Mouse (Mus musculus) thymus, postnatal 10 days (tissue): ENCODE data around the gene Efna2.
A peak's percentile ranks its signal among the peaks of the same experiment; 100 is the strongest.
"Not testable (repeated sequence)": the region's sequence is repeated elsewhere in the genome, so short reads cannot be mapped to it uniquely, and the experiment has no call there.

Source experiments
- DNase-seq, 2 experiments: peaks; one replicate each; pipeline ENCODE4 v3.0.0; 2021; ENCODE audit warnings: low spot score in 2 of 2

Gene Efna2

GRCm38 (mm10) chr10:80155277-80155676, 24.0 kb upstream of the Efna2 start:
- no peak for DNase-seq

DNA sequence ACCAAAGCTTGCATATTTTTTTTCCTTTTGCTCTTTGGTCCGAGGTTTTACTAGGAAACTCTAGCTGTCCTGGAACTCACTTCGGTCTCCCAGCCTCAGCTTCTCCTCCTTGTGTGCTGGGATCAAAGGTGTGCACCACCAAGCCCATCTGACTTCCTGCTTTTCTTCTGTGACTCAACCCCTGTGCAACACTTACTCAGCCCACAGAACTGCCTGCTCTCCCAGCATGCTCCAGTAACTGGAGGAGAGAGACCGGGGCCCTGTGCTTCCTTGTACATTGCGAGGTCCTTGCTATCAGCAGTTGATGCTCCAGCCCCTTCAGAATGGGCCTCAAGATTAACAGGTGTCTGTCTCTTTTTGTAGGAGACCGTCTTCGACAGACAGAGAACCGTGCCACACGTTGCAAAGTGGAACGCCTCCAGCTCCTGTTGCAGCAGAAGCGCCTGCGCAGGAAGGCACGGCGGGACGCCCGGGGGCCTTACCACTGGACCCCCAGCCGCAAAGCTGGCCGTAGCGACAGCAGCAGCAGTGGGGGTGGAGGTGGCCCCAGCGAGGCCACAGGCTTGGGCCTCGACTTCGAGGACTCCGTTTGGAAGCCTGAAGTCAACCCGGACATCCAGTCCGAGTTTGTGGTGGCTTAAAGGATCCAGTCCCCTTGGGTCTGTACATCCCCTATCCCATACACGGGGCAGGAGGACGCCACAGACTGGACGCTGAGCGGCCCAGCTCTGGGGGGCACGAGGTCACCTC, 23.1 kb upstream of the Efna2 start:
- DNase-seq: no peak

DNA sequence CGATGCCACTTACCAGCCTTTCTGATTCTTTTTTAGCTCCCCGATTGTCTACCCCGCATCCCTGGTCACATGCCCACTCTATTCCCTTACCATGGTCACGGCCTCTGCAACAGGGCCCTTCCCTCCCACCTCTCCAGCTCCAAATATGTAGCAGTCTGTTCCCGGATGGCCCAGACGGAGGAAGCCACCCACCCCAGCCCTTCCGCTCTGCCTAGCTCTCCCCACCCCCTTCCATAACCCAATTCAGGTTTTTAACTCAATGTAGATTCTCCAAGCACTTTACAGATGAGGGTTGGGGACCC, 22.6 kb upstream of the Efna2 start:
- DNase-seq: no peak

DNA sequence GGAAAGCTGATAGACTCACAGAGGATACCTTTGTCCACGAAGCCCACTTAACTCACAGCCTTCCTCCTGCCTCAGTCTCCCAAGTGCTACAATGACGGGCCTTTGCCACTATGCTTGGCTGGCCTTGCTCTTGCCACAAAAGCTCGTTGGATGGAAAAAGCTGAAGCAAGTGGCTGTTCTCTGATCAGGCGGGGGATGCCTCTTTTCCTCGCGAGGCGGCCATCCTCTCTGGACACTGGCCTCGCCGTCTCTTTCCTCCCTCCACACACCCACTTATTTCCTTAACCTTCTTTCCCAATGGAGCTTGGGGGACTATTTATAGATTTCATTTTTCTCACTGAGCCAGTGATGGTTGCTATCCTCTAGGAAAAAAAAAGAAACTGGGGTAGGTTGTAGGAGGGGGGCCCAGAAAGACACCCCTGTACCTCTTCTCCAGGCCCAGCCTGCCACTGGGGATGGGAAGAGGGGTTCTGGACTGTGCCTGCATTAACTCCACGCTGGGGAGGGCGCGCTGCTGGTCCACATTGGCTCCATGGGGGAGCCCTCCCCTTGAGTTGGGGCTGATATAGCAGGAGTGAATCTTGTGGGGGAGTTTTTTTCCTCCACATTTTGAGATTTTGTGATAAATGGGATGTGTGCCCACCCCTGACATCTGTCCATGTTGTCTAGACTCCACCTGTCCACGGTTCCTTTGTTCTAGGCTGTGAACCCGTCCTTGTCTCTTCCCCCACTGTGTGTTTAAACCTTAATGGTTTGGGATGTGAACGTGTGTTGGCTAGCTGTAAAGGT, 21.9 kb upstream of the Efna2 start:
- DNase-seq: no peak

- DNase-seq: peak; percentile 65 to 66
Measured at GRCm38 (mm10) chr10:80158307-80158986, 20.8 kb upstream of the Efna2 start.

- DNase-seq: peak in 1 of 2 experiments; percentile 67
Measured at GRCm38 (mm10) chr10:80159021-80159560, 20.2 kb upstream of the Efna2 start.

DNA sequence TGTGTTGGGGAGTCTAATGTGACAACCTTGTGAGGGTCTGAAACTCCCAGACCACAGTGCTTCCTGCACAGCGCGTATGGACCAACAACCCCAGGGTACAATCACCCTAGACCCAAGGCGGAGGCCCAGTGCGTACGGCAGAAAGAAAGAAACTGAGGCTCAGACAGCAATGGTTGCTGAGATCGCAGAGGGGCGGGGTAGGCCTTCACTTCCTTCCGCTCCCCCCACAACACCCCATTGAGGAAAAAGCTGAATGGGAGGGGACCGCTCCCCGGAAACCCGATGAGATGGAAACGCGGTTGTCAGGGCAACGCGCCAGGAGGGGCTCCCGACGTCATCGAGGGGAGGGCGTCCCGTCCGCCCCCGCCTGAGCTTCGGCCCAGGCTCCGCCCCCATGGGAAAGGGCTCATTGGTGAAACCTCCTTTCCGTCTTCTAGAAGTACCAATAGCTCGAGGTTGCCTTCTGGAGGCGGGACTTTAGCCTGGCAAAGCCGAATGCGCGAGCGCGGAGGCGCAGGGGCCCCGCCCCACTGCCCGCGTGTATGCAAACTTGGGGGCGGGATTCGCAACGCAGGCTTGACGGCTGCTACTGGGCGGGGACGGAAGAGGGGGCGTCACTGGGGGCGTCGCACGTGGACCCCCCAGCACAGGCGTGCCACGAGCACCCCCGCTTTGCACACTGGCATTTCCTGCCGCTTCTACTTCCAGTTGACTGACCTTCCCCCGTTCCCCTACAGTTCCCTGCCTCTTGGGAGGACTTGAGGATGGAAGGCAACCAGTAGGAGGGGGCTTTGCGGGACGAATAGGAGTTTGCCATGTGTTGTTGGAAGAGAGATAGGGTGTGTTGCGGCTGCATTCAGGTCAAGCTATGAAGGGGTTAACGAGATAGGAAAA, 19.5 kb upstream of the Efna2 start:
- DNase-seq: peak; percentile 99 to 100

DNA sequence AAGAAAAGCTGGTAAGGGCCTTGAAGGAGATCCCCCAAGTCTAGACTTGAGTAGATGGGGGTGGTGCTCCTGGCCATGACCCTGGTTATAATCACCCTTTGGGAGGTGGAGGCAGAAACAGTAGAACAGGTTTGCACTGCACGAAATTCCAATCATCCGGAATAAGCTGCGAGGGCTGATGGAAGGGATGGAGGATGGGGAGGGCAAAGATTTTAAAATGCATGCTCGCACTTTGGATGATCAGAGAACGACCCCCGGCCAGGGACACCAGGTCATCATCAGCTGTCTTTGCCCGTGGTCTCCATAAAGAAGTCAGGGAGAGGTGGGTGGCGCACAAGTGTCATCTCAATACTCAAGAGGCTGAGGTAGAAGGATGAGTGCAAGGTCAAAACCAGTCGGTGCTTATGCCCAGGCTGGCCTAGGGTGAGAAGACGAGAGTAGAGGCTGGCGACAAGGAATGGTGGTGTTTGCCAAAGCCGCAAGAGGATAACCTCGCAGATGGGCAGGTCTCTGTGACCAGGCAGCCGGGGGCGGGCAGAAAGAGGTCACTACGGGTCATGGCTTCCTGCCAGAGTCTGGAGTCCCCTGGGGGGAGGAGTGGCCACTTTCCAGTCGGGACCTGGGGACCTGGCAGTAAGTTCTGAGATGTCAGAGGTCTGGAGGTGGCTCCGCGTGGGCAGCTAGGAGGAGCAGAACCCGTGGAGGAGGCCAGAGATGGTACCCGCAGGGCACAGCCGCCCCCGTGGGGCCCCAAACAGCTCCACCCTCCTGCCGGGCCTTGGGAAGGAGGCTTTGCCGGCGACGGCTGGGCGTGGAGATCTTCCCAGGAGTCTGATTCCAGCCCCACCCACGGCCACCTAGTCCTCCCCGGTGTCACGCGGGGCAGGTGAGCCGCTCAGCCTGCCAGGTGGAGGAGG, 18.6 kb upstream of the Efna2 start:
- no peak for DNase-seq

- peak in 1 of 2 experiments; percentile 36 for DNase-seq
Measured at GRCm38 (mm10) chr10:80161522-80162242, 17.6 kb upstream of the Efna2 start.

DNA sequence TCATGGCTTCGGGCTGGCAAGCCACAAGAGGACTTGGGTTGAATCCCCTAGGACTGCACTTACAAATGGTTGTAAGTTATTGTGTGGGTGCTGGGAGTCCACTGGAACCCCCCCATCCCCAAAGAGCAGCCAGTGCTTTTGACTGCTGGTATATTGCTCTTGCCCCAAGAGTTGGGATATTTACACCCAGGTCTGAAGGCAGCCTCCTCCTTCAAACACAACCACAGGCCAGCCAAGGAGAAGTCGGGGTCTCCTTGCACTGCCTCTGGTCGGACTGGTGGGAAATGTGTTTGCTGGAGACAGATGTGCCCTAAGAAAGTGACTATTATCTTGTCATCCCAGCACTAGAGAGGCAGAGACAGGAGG, 17.1 kb upstream of the Efna2 start:
- DNase-seq: no peak

GRCm38 (mm10) chr10:80162716-80163299, 16.5 kb upstream of the Efna2 start:
- no peak for DNase-seq

GRCm38 (mm10) chr10:80163721-80164120, 15.6 kb upstream of the Efna2 start:
- no peak for DNase-seq

DNA sequence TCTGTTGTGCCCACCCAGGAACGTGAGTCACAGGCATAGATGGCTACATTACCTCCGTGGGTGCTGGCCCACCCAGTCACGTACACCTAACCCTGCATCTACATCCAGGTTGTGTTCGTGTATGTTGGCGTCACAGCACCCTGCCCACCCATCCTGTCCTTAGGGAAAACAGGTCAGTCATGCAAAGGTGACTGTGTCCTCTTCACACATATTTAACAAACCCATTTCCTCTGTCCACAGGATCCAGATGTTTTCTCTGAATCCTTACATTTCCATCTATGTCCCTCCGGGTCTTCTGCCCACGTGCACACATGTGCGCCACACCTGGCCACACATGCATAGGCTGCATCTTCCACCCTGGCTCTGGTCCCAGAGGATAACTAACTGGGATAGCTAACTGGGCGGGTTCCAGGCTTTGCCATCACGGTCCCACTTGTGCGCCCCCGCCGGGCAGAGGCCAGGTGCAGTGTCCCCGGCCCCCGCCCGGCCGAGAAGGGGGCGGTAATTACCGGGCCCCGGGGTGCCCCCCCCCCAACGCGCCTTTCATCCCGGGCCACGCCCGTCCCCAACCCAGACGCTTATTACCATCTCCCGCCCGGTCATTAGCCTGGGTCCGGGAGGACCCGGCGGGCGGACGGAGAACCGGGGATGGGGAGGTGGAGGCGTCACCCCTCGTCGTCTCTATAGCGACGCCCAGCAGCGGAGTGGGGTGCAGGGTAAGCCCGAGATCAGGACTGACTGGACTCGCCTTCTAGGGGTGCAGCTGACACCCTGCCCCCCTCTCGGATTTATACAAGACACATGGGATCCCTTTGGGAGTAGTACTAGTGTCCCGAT, 14.9 kb upstream of the Efna2 start:
- no peak for DNase-seq

GRCm38 (mm10) chr10:80164998-80165344, 14.3 kb upstream of the Efna2 start:
- peak; percentile 83 to 85 for DNase-seq

GRCm38 (mm10) chr10:80165392-80166128, 13.7 kb upstream of the Efna2 start, which contains the start of gene Cirbp:
Gene Cirbp, plus strand, starts transcription at chr10:80165985.
- DNase-seq: no peak

GRCm38 (mm10) chr10:80166136-80166535, 13.1 kb upstream of the Efna2 start:
- DNase-seq: not testable (repeated sequence)

- DNase-seq: peak; percentile 98 to 99
Measured at GRCm38 (mm10) chr10:80167460-80168037, 11.7 kb upstream of the Efna2 start.
